Mouse (Mus musculus): ENCODE measurements at regions not wholly inside any gene's neighbourhood (a gene's known extent, or its start where the extent isn't known, plus 50 kb on each side); places are given as distances from the start of the nearest gene placed in this dataset.

DNA sequence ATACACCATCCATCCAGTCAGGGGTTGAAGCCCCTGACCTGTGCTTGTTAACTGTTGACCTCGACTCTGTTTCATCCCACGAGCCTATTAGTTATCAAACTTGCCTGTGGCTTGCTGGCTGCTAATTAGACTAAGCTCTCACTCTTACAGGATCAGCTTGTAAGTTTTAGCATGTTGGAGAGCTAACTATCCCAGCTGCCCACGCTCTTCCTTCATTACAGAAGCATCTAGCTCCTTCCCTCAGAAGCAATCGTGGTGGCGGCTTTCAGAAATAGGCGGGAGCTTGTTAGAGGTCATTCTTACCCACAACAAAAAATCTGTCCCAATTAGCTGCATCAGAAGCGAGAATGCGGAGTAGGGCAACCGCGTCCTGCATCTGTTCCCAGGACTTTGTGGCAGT, 232.8 kb upstream of the Rtl1 start:
- no peak for TF ChIP-seq CTCF (IDR thresholded peaks at IDR 0.05; ENCODE audit: low read depth, low read length)
- TF ChIP-seq TAL1 (conservative IDR thresholded peaks at IDR 0.05; ENCODE audit: low read depth, low read length): no peak
- no peak for TF ChIP-seq GATA1 (IDR thresholded peaks at IDR 0.05; ENCODE audit: borderline replicate concordance, low read length)
